11 mouse cellular contexts compared by ENCODE assay signal in the genomic region with DNA sequence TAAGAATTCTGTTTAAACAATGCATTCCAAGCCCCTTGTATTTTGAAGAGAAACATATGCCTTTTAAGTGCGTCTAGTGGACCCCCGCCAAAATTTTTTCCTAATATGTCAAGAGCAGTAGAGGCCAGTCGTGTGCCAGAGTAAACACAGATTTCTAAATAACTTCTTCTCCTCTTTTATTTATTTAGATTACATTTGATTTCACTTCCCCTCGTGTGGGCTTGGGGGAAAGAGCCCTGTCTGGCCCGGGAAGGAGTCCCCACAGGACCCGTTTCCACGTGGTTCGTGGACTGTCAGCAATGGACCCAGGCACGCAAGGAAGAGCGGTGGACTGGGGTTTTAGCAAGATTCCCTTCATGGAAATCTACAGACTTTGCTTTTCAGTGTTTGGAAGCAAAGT.
DNase-seq lines count a peak whose midpoint lies in the region; ATAC-seq lines count a peak whose summit lies in the region.
"Had no signal": no experiment of that assay in that cellular context is flagged by ENCODE, and none has a peak within 500 bp of the region (broad histone marks: within the 10 kb centered on the region; RNA-seq: fewer than 3 reads in every experiment).

No protein-coding gene starts in this region.

- 63% methylated on average over 10 of the region's 10 CpGs for WGBS in heart, embryonic 13.5 days
- 36% methylated on average over 10 of the region's 10 CpGs for WGBS in embryonic facial prominence, embryonic 14.5 days

- H3K27me3 ChIP-seq in heart, embryonic 13.5 days (replicated peaks) = no peaks in the 10 kb centered on the region
- no peaks in the 10 kb centered on the region for H3K27me3 ChIP-seq in embryonic facial prominence, embryonic 14.5 days (replicated peaks; ENCODE audit: control insufficient read depth, insufficient read depth, low read length)

- H3K4me3 ChIP-seq in heart, embryonic 13.5 days = no peak overlapping the region
- no peak overlapping the region for H3K4me3 ChIP-seq in embryonic facial prominence, embryonic 14.5 days (ENCODE audit: low read depth, low read length)

- no peak for ATAC-seq in heart, embryonic 13.5 days (ENCODE audit: extremely low read depth, insufficient number of reproducible peaks, low FRiP score, low TSS enrichment)
- ATAC-seq in embryonic facial prominence, embryonic 14.5 days (ENCODE audit: low read depth) = peak; percentile 57; the same call in 1 of the 2 replicates
- ATAC-seq: CD4-positive, CD25-positive, alpha-beta regulatory T cell, adult 4 months had no signal

- H3K4me1 ChIP-seq in heart, embryonic 13.5 days = peaks cover 79% of the 10 kb centered on the region
- H3K4me1 ChIP-seq in embryonic facial prominence, embryonic 14.5 days (ENCODE audit: control insufficient read depth, insufficient read depth, low read length) = peaks cover 7% of the 10 kb centered on the region; the same call in 1 of the 2 replicates

- H3K9ac ChIP-seq in heart, embryonic 13.5 days = no peak overlapping the region
- H3K9ac ChIP-seq in embryonic facial prominence, embryonic 14.5 days (ENCODE audit: low read depth, low read length) = no peak overlapping the region

- intact Hi-C loops in heart, postnatal 25 days (cut with DNase I) = no loop called here

- H3K36me3 ChIP-seq in heart, embryonic 13.5 days = peaks cover 52% of the 10 kb centered on the region
- 0 out of 2 replicates have a peak, but pooled peaks cover 3% of the 10 kb centered on the region for H3K36me3 ChIP-seq in embryonic facial prominence, embryonic 14.5 days (ENCODE audit: control insufficient read depth, insufficient read depth, low read length)

- H3K27ac ChIP-seq in heart, embryonic 13.5 days (replicated peaks) = peak overlapping the region; percentile 68
- peak overlapping the region; percentile 61 for H3K27ac ChIP-seq in embryonic facial prominence, embryonic 14.5 days (replicated peaks; ENCODE audit: low read depth, low read length)

- no peaks in the 10 kb centered on the region for H3K9me3 ChIP-seq in heart, embryonic 13.5 days
- H3K9me3 ChIP-seq in embryonic facial prominence, embryonic 14.5 days (ENCODE audit: control insufficient read depth, low read length) = no peaks in the 10 kb centered on the region

- peak overlapping the region; percentile 42 for H3K4me2 ChIP-seq in heart, embryonic 13.5 days
- peak overlapping the region; percentile 32 for H3K4me2 ChIP-seq in embryonic facial prominence, embryonic 14.5 days (ENCODE audit: low read depth, low read length)

- no peak for DNase-seq in heart, postnatal 25 days (ENCODE audit: low spot score)
- DNase-seq in embryonic facial prominence, embryonic 14.5 days (ENCODE audit: low spot score) = peak; percentile 92
- peak; percentile 17 for DNase-seq in kidney, adult 9 months
- peak; percentile 81 for DNase-seq in lung, postnatal 10 days
- no peak for DNase-seq in cerebellum, adult 9-11 months
- DNase-seq in spleen, postnatal 36 days (ENCODE audit: low spot score in 2 of 2) = no peak
- no peak for DNase-seq in embryo, embryonic 11 days
- DNase-seq: cerebellum, postnatal 10 days; retina, postnatal 1 day had no signal

Comparison
In these comparisons a context has a peak if more than half of its experiments do, and no peak if none do; other contexts are left out.
1. DNase-seq: peak in embryonic facial prominence, embryonic 14.5 days (single experiment), kidney, adult 9 months (single experiment) and lung, postnatal 10 days (single experiment); none in heart, postnatal 25 days (single experiment), cerebellum, adult 9-11 months (single experiment), spleen, postnatal 36 days (0 of 2) and embryo, embryonic 11 days (single experiment).